Mouse (Mus musculus) cerebellum, adult 9-10 months (tissue): ENCODE data around the gene Rhoa.

Experiments
- DNase-seq: peaks from one replicate; pipeline ENCODE4 v3.0.0; 2022

Rhoa gene

DNA sequence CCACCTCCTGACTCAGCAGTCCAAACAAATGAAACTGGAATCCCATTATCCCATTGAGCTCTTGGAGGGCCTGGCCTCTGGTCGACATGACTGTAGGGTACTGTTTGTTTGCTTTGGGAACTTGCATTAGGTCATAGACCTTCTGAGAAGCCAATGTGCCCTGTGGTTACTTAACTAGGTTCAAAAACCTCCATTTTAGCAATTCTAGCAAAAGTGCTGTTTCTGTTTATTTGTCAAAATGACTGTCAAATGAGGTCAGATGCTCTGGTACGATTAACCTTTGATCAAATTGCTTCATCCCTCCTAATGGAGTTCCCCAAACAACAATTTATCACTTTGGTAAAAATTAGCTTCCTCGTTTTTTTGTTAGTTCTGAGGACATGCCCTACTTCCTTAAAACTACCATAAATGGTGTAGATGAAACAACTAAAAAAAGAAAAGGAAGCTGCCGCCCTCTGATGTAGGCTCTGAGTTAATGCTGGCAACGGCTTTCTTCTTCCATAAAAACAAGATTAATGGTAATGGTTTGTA, 36.4 kb downstream of the Rhoa start:
- no peak for DNase-seq

DNA sequence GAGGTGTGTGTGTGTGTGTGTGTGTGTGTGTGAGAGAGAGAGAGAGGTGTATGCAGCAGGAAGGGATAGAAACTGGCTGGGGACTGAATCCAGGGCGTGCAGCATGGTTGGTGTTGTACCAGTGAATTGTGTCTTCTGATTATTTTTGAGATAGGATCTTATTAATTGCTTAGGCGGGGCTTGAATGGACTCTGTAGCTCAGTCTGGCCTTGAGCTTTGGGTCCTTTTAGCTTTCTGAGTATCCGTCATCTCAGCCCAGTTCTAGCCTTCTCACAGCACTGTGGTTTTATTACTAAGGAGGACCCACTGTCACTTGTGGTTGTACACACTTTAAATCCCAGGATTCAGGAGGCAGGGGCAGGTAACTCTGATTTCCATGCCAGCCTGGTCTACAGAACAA, 37.4 kb downstream of the Rhoa start:
- no peak for DNase-seq

DNA sequence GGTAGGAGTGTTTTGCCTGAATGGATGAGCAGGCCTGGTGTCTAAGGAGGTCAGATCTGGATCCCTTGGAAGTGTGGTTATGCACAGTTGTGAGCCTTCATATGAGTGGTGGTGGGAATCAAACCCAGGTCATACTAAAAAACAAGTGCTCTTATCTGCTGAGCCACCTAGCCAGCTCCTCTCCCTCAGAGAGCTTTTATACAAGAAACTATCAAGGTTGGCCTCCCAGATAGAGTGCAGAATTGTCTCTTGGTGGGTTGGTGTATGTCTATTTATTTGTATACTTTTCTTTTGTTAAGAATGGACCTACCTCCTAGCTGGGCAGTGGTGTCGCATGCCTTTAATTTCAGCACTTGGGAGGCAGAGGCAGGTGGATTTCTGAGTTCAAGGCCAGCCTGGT, 37.9 kb downstream of the Rhoa start:
- no peak for DNase-seq

DNA sequence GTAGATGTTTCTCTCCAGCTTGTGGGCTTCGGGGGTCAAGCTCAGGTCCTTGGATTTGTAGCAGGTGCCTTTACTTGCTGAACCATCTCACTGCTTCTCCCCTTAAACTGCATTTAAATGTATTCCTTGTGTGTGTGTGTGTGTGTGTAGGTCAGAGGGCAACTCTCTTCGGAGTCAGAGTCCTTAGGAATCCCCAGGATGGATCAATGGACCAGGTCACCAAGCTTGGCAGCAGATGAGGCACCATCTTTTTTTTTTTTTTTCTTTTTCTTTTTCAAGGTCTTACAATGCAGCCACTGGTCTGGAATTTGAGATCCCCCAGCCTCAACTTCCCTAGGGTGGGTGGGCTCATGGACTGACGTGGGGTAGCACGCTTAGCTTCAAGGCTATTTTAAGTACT, 38.5 kb downstream of the Rhoa start:
- DNase-seq: no peak

DNA sequence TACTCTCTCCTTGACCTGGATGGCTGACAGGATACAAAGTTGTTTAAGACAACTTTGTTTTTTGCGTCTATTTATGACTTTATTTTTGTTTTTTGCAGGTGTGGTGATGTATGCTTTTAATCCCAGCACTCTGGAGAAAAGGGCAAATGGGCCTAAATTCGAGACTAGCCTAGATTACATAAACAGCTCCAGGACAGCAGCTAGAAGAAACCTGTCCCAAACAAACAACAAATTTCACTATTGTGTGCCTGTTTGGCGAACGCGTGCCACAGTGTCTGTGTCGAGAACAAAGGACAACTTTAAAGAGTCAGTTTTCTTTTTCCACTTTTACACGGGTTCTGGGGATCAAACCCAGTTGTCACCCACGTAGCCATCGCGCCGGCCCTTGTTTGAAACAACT, 41.1 kb downstream of the Rhoa start:
- DNase-seq: no peak

DNA sequence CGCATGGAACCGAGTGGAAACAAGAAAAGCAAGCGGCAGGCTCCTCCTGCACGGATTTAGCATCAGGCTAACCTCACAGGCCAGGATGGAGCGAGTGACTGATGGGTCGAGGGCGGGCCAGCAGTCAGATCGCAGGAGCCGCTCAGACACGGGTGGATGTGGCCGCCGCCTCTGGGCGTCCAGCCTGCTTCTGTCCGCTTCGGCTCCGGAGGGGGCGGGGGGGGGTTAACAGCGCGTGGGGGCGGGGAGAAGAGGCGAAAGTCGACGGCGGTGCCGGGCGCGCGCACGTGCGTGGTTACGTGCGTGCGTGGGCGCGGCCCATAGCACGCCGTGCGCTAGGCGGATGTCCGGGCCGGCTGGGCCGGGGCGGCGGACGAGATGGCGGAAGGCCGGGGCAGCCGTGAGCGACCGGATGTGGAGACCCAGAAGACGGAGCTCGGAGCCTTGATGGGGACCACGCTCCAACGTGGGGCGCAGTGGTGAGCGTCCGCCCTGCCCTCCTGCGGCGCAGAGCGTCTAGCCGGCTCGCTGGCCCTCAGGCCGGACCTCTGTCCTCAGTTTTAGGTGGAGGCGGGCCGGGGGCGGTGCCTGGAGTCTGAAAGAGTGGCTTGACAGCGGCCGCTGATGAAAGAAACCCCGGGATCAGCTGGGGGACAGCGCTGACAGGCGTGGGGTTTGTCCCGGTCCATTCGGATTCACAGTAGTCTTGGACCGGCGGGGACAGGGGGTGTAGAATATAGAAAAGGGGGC, 41.8 kb downstream of the Rhoa start, which contains the start of gene Usp4:
Gene Usp4 (plus strand): TSS at position 314 of the 750 bp plus-strand sequence.
- peak; percentile 84 for DNase-seq

DNA sequence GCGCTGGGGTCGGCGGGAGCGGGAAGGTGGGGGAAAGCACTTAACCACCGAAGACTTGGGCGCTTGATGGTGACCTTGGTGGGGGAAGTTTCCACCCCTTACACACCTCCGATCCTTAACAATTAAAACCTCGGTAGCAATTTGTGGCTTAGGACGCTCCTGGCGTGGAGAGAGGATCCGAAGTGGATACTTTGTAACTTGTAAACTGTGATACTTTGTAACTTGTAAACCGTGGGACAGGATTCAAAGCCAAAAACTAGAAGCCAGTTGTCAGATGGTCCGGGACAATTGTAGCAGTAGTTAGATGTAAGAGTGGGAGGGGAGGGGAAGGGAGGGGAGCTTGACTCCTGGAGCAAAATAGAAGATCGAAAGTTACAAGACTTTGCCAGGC, 42.4 kb downstream of the Rhoa start:
- no peak for DNase-seq

DNA sequence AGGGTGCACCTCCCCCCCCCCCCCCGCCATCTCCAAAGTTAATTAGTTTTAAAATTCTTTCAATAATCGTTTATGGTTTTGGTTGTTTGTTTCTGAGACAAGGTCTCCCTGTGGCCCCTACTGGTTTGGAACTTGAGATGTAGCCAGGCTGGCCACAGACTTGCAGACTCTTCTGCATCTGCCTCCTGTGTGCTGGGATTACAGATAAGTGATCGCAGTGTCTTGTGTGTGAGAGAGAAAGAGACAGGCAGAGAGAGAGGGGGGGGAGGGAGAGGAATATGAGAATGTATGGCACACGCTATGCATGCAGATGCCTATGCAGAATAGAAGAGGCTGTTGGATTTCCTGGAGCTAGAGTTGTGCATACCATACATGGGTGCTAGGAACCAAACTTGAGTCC, 43.8 kb downstream of the Rhoa start:
- DNase-seq: no peak

DNA sequence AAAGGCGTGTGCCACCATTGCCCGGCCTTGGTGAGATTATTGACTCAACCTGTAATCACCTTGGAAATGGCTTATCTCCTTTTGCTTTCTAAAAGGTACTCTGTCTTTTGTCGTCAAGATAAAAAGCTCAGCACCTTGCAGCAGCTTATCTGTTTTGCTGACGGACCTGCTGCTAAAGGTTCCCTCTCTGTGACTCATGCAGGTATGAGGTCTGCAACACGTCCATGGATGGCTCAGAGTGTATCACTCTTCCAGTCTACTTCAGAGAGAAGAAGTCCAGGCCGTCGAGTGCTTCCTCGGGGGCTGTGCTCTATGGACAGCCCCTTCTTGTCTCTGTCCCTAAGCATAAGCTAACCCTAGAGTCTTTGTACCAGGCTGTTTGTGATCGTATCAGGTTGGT, 72.3 kb downstream of the Rhoa start:
- no peak for DNase-seq

DNA sequence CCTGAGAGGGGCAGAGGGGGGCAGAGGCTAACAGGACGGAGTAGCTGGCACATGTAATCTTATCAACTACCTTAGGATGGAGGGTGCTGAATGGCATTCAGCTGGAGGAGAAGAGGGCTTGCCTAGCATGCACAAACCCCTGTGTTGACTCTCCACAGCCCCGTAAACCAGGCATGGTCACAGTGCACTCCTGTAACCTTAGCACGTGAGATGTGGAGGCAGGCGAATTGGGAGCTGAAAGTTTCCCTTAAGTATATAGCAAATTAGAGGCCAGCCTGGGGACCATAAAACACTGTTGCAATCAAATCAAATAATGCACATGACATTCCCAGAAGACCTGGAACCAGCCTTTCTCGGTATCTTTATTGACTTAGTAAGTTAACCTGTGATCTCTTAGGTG, 72.8 kb downstream of the Rhoa start:
- no peak for DNase-seq

DNA sequence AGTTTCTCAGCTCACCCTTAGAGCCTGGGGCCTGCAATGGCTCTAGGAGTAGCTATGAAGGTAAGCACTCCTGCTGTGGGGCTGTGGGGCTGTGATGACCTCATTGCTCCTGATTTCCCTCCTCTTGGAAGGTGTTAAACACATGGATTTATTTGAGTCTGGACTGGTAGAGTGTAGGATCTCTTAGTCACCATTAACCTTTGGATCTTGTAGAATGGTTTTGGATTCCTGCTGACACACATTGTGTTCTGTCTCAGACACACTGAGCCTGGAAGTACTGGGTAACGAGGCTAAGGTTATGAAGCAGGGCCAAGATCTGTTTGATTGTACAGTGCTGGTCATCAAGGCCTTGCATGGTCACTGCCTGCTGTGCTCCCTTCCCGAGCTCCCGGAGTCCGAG, 73.4 kb downstream of the Rhoa start:
- DNase-seq: no peak

DNA sequence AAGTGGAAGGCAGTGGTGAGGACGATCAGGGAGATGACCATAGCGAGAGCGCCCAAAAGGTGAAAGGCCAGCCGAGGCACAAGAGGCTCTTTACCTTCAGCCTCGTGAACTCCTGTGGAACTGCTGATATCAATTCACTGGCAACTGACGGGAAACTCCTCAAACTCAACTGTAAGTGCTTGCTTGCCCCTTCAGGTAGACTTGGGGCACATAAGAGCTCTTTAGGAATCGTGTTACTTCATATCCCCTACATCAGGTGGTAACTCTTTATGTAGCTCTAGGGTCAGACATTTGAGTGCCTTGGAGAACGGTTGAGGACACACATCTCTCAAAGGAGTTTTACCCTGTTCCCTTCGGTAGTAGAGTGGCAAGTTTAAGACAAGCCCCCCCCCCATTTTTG, 75.5 kb downstream of the Rhoa start:
- no peak for DNase-seq

DNA sequence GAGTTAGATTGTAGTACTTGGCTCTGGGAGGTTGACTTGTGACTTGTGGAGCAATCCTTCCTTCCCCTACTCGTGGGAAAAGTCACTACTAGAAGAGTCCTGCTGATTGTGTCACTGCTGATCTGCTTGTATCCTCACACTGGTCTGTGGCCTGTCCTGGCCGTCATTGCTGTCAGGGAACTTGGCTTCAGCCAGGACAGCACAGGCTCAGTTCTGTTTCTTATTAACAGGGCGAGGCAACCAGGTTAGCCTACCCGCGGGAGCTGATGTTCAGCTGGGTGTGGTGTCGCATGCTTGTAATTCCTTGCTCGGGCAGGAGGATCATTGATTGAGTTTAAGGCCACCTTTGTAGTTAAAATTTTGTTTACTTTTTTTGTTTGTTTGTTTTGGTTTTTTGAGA, 79.1 kb downstream of the Rhoa start:
- no peak for DNase-seq

DNA sequence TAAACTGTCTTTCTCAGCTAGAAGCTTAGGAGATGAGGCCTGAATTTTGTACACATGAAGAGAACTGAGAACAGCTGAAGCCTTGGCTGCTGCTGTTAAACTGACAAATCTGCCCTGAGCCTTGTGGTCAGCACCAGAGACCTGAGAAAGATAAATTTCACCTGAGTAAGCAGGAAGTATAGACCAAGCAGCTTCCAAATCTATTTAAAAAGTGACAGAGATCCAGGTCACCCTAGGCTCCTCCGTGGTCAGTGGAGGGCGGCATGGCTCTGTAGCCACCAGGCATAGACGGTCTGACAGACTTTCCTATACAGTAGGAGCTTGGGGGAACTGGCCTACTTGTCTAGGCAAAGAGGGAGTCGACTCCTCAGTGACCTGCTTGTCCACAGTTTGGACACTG, 80.9 kb downstream of the Rhoa start:
- no peak for DNase-seq
